Mouse (Mus musculus) adrenal gland, postnatal 14 days (tissue): ENCODE data around the gene Ganab. TPM values are rescaled to one million over a fixed set of nuclear protein-coding genes. Genes with fewer than 3 reads are reported as not detected.
A peak's percentile ranks its signal among the peaks of the same experiment; 100 is the strongest.

ENCODE experiments used
- DNase-seq: peaks from one replicate; pipeline ENCODE4 v3.0.0; 2021; ENCODE audit warnings: mixed read lengths
- total RNA-seq: library from RNA; stranded (reverse); gene quantifications from 2 replicates; pipeline ENCODE4 v1.2.3, GENCODE M21; 2021

Ganab gene
- total RNA-seq, 1 experiment from 2014 or later, result 162 TPM

DNA sequence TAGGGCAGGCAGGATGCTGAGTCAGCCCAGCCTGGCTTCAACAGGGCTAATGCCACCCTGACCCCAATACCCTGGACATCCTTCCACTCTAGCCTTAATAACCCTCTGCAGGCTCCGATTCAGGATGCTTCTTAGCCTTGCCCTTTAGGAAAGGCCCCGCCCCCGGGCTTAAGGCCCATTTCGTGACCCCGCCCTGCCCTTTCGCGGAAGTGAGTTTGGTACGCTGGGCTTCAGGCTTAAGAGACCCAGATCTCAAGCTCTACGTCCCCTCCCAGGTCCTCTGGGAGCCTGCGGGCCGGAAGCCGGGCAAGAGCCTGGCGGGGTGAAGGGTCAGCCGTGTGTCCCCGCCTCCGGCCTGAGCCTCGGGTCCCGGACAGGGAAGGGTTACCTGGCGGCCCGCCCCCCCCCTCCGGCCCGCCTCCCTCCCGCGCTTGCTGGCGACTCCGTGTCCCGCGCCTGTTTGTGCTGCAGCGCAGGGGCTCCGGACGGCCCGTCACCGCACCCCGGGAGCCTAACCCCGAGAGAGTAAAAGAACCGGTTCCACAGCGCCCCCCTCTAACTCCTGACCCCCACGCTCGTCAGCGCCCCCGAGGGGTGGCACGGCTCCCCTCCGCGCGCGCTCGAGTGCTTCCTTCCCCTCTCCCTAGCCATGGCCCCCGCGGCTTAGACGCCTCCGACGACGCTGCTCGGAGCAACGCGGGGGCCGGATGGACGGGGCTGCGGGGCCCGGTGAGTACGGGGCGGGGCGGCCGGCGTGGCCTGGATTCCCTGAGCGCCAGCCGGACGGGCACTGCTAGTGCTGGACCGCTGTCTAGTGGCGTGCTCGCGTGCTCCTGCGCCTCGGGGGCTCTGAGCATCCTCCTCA is 31.6 kb downstream of the Ganab start, which contains the start of the genes Rom1 and Eml3:
TSS of gene Rom1 (minus strand) at position 133 of the 865 bp plus-strand sequence.
TSS of gene Eml3 (plus strand) at position 329 of the 865 bp plus-strand sequence.
- DNase-seq, result peak; percentile 95

DNA sequence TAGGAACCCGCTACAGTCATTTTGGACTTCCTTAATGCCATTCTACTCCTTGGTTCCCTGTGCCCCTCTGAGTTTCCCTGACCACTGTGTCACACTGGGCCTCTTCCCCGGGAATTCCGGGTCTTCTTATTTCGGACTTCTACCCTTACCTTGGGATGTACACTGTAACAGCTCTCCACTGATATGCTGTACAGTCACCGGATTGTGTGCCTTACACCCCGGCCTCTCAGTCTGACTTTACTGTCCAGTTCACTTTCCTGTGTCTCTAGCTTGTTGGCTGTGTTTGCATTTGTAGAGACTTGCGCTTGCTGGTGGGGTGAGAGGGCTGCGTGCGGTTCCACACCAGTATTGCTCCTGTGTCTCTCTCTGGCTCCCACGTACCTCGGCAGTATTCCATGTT is 32.2 kb downstream of the Ganab start:
- DNase-seq, result peak; percentile 30

DNA sequence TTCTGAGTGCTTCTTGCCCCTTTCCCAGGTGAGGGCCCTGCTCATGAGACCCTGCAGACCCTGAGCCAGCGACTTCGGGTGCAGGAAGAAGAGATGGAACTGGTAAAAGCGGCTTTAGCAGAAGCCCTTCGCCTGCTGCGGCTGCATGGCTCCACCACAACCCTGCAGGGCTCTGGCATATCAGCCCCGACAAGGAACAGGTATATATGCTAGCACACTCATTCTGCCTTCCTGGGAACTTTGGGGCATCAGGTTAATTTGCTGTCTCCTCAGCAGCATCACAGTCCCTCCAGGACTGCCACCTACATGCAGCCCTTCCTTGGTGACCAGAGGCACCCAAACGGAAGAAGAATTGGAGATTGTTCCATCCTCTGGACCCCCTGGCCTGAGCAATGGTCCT is 32.9 kb downstream of the Ganab start:
- DNase-seq, result no peak

DNA sequence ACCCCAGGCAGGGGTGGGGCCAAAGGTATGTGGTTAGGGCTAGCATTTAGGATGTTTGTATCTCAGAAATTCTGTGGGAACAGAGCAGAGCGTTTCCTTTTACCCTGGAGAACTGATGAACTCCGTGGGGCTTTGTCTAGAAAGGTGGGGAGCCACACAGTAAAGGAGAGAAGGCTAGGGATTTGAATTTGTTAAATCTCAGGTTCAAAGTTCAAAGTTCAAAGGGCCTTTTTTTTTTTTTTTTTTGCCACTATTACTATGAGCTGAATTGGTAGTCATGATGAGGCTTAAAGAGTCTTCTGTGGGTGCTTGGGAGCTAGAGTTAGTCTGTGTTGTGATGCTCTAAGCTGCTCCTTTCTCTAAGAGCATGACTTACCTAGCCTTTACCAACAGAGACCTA is 38.9 kb downstream of the Ganab start:
- no peak for DNase-seq

DNA sequence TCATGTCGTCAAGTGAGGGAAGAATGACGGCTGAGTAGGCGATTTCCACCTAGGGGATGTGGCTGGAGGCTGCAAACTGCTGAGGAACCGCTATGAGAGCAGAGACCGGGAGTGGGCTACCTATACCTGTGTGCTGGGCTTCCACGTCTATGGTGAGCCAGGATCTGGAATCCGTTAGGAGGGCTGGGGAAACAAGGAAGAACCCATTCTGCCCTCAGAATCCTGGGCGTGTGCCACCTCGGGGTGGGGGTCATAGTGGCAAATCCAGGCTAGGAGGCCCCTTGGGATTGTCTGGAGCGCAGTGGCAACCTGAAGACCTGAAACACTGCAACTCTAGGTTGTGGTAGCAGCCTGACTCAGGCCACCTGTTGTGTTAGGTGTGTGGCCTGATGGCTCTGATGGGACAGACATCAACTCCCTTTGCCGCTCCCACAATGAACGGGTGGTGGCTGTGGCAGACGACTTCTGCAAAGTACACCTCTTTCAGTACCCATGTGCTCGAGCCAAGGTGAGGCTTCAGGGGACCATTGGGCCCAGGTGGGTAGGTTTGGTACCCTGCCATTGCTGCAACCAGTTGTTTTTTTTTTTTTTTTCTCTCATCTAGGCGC is 42.8 kb downstream of the Ganab start:
- DNase-seq, result no peak

DNA sequence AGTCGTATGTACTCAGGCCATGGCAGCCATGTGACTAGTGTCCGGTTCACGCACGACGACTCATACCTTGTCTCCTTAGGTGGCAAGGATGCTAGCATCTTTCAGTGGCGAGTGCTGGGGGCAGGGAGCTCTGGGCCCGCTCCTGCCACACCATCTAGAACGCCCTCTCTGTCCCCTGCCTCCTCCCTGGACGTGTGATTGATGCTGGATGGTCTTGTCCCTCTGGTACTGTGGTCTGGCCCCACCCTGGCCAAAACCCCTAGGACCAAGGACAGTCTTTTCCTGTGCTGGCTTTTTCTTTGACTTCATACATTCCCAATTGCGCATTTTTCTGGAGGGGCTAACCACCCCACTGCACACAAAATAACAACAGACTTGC is 43.3 kb downstream of the Ganab start:
- no peak for DNase-seq

DNA sequence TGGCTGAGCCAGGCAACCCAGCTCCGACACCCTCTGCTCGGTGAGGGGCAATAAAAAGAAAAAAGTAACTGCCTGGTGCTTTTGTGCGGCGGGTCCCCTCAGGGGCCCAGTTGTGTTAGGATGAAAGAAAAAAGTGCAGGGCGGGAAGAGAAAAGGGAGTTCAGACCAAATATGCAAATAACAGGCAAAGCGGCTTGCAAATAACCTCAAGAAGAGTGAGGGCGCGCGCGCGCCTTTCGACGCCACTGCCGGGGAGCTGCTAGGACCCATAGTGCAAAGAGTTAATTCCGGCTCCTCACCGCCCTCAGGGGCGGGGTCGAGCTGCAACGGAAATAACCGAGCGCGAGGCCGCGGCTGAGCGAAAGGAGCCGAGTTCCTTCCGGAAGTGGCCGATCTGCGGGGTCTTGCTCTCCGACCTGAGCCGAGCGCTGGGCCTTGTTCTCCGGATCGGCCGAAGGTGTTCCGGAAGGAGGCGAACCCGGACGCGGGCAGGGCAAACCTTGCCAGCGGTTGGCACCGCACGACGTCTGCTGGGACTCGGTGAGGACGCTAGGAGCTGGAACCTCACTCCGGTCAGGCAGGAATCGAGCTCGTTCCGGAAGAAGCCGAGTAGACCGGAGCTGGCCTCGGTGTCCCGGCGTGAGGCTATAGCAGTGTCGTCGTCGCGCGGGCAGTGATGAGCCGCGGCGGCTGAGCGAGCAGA is 43.8 kb downstream of the Ganab start, which contains the start of gene Mta2:
TSS of gene Mta2 (plus strand) at position 361 of the 703 bp plus-strand sequence.
- DNase-seq, result peak; percentile 99

DNA sequence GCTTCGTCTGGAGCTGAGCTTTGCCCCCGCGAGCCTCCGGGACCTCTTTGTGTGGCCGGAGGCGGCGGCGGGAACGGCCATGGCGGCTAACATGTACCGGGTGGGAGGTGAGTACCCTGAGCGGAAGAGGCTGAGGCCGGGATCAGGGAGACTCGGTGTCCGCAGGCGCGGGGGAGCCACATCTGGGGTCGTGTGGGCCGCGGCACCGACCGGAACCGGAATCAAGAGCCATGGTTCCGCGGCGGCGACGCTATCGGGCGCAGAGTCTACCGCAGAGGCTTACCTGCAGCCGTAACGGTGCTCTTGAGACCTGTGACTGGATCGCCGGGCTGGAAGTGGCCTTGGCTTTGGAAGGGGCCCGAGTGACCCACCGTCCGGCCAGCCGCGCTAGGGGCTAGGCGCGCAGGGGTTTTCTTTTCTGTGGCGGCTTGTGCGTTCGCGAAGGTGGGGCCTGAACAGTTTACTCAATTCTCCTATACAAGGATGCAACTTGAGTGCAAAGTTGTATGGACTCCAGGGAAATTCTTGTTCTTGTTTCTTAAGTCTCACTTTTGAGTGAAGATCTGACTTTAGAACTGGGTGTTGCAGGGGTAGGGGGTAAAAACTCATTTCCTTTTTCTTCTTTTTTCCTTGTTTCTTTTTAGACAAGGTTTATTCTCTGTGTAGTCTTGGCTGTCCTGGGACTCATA is 44.5 kb downstream of the Ganab start:
- DNase-seq, result peak; percentile 76

DNA sequence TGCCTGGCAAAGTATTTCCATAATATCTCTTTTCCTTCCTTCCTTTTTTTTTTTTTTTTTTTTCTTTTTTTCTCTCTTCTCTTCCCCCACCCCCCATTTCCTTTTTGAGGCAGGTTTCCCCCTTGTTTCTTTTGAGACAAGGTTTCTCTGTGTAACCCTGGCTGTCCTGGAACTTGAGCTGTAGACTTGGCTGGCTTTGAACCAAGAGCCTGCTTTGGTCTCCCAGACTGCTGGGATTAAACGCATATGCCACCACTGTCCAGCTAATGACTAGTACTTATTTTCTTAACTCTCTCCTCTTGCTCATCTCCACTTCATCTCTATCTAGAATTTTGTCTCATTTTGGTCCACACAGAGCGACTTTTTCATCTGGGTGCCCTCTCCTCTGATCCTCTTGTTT is 45.2 kb downstream of the Ganab start:
- peak; percentile 4 for DNase-seq

DNA sequence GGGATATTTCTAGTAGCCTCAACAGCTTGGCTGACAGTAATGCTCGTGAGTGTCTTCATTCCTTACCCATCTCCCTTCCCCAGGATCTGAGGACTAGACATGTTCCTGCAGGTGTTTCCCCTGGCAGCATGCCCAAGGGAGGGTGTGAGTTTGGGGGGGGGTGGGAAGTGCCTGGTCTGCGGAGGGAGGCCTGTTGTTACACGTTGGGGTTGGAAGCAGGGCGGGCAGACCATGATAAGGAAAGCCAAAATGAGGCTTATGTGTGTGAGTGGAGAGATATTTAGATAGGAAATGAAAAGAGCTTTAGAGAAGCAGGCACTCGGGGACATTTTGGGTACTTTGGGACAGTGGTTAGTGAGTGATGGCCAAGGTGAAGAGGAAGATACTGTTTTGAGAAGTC is 46.2 kb downstream of the Ganab start:
- DNase-seq, result peak; percentile 44

DNA sequence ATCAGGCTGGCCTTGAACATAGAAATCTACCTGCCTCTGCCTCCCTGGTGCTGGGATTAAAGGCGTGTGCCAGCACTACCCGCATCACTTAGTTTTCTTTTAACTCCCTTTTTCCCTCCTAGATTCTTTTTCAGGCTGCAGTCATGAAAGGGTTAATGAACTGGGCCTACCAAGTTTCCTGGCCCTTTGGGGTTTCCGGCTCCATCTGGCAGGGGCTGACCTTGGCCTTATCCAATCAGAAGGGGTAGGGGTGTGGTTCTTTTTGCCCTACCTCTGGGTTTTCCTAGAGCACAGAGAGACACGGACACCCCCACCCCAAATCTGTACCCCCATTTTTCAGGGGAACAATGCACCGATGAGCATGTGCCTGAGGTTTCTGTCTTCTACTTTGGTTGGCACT is 46.9 kb downstream of the Ganab start:
- peak; percentile 93 for DNase-seq

DNA sequence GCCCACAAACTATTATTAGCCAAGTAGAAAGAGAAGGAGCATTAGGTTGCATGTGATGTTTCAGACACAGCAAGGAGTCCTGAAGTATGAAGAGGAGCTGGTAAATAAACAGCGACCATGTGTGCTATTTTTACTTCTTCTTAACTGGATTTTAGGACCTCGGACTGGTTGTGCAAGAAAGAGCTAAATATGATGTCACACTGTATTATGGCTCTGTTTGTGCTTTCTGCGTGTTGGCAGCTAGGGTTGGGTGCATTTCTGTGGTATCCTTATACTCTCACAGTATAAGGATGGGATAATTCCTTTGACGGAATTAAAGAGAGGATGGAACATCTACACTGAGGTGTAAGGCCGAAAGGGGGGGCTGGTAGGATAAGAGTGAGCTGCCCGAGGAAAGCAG is 47.4 kb downstream of the Ganab start:
- DNase-seq, result no peak

DNA sequence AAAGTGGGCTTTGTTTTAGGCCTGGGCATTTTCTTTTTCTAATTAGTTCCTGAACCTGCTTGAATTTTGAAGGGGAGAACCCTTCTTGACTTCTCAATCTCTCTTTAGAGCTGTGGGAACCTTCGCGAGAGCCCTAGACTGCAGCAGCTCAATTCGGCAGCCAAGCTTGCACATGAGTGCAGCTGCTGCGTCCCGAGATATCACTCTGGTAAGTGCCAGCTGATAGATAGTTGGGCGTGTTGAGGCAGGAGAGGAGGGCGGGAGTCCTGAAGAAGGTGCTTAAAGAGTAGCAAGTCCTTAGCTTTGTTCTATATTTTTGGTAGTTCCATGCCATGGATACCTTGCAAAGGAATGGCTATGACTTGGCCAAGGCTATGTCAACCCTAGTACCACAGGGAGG is 49.1 kb downstream of the Ganab start:
- DNase-seq, result no peak

DNA sequence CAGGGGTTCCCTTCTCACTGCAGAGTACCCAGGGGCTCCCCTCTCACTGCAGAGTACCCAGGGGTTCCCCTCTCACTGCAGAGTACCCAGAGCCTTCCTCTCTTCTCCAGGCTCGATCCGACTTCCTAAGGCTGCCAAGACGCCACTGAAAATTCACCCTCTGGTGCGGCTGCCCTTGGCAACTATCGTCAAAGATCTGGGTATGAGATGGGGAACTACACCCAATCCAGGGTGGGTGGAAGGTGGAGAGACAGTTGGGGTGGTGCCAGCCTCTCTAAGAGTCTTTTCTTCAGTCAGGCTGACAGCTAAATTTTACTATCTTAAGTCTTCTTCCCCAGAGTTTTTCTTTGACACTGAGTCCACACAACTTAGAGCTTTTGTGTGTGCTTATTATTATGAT is 52.3 kb downstream of the Ganab start:
- no peak for DNase-seq

DNA sequence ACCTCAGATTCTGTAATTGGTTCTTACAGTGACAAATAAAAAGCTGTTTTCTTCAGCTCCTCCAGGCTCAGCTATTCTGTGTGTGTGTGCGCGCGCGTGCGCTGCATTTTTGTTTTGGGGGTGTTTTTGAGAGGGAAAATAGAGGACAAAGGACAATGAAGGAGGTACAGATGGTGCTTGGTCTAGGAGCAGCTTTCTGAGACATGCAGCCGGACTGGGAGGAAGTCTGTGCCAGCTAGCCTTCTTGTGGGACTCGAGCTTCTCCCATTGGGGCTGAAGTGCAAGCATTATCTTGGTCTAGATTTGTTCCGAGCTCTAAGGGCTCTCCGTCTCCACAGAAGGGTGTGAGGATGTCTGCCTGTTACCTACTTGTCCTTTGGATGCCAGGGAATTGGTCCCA is 54.4 kb downstream of the Ganab start:
- DNase-seq, result no peak

DNA sequence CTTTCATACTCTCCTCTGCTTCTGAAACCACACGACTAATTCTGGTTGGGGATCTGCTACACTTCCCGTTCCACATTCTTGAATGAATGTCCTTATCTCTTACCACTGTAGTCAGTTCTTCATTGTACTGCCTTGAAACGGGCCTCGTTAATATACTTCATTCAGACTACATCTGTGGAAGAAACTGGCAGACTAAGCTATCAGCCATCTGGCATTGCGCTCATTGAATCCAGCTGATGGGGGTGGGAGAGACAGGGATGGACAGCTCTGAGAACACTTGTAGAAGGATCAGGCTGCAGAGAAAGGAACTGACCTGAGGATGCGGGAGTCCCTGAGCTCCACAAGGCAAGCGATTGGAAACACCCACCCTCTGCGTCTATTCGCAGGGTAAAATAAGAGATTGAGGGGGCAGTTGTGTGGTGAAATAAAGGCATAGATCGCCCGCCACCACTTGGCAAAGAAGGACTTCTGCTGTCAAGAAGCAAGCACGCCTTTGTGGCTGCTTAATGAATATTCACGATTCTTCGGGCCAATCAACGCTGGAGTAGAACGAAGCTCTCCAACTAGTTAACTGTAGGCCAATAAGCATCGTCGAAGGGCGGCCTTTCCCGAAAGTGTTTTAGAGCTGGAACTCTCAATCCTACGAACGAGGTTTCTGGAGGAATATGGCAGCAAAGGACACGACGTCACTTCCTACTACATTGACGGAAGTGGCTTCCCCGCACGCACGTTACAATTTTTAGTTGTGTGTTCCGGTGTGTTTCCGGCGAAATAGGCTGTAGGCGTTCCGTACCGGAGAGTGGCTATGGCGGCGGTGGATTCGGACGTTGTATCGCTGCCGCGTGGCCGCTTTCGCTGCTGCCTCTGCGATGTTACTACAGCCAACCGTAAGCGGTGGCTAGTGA is 55.5 kb downstream of the Ganab start, which contains the start of gene Tut1:
TSS of gene Tut1 (plus strand) at position 713 of the 905 bp plus-strand sequence.
- DNase-seq, result peak; percentile 93

DNA sequence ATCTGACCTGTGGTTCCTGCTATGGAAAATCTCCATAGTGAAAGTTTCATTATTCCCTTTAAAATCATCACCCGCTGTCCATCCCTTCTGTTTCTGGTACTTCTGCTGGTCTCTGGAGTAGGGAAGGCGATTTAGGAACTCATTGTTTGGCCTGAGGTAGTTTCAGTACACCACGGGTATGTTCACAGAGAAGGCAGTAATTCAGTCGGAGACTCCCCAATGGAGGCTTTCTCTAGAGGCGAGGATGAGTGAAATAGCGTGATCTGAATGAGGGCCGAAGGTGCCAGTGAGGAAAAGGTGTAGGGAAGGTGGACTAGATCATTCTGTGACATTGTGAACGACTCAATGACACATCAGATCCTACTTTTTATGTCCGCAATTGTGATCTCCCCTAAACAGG is 56.3 kb downstream of the Ganab start:
- DNase-seq, result no peak

DNA sequence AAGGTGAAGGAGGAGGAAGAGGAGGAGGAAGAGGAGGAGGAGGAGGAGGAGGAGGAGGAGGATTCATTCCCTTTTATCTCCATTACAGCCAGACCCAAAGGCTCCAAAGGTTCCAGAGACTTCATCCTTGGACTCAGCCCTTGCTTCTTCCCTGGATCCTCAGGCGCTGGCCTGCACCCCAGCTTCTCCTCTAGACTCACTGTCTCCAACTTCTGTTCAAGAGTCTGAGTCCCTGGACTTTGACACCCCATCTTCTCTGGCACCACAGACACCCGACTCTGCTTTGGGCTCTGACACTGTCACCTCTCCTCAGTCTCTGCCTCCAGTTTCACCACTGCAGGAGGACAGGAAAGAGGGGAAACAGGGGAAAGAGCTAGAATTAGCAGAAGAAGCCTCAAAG is 64.4 kb downstream of the Ganab start:
- DNase-seq, result no peak

DNA sequence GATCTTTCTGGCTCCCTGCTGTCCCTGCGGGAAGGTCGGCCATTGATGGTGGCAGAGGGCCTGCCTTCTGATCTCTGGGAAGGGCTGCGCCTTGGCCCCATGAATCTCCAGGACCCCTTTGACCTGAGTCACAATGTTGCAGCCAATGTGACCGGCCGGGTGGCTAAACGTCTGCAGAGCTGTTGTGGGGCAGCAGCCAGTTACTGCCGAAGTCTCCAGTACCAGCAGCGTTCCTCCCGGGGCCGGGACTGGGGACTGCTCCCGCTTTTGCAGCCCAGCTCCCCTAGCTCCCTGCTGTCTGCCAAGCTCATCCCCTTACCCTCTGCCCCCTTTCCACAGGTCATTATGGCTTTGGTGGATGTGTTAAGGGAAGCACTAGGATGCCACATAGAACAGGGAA is 67.2 kb downstream of the Ganab start:
- no peak for DNase-seq

DNA sequence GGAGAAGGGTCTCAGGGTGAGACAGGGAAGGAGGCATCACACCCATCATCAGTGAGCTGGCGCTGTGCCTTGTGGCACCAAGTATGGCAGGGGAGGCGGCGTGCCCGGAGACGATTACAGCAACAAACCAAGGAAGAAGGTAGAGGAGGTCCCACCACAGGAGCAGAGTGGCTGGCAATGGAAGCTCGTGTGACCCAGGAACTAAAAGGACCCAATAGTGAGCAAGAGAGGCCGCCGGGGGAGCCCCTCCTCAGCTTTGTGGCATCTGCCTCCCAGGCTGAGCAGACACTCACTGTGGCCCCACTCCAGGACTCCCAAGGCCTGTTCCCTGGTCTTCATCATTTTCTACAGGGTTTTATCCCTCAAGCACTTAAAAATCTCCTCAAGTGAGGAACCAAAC is 67.9 kb downstream of the Ganab start:
- peak; percentile 40 for DNase-seq

DNA sequence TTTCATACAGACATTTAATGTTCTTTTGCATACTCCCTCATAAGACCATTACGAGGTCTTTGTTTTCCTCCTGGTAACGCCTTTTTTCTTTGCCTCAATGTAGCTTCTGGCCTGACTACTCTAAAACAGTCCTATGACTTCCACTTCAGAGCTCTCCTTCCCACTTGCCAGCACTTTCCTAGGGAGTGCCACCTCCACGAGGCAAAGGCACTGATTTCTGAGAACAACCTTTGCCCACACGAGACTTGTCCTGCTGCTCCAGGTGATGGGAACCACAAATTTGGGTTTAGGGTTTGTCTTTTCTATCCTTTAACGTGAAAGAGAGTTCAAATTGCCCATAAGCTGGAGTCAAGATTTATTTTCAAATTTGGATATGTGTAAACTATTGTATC is 68.3 kb downstream of the Ganab start:
- DNase-seq, result no peak
